In genomic region chr8:114369038-114369976, GRCm38 (mm10) we compare ENCODE assay signal across 8 mouse cellular contexts. TPM values are rescaled to one million over a fixed set of nuclear protein-coding genes. Genes with fewer than 3 reads are reported as not detected.
DNase-seq lines count a peak whose midpoint lies in the region; ATAC-seq and TF ChIP-seq lines count a peak whose summit lies in the region.

No protein-coding gene starts in this region.

- H3K36me3 ChIP-seq in ES-Bruce4 (ENCODE audit: control insufficient read depth, insufficient read depth, low read length, poor library complexity, severe bottlenecking) = no peaks in the 10 kb centered on the region
- H3K36me3 ChIP-seq in forebrain, embryonic 15.5 days = no peaks in the 10 kb centered on the region
- no peaks in the 10 kb centered on the region for H3K36me3 ChIP-seq in lung, embryonic 16.5 days (ENCODE audit: control insufficient read depth, insufficient read depth, low read length)

- TF ChIP-seq POLR2A in ES-Bruce4 (IDR thresholded peaks at IDR 0.05; ENCODE audit: insufficient read depth, low read length) = no peak

- 39% methylated on average over 27 of the region's 27 CpGs for WGBS in forebrain, embryonic 15.5 days
- 34% methylated on average over 27 of the region's 27 CpGs for WGBS in lung, embryonic 16.5 days

- no peaks in the 10 kb centered on the region for H3K4me1 ChIP-seq in ES-Bruce4 (ENCODE audit: control insufficient read depth, insufficient read depth, low read length)
- H3K4me1 ChIP-seq in forebrain, embryonic 15.5 days = peaks cover 5% of the 10 kb centered on the region; the same call in 1 of the 2 replicates
- peaks cover 3% of the 10 kb centered on the region; the same call in 1 of the 2 replicates for H3K4me1 ChIP-seq in lung, embryonic 16.5 days (replicated peaks; ENCODE audit: control insufficient read depth, insufficient read depth, low read length)

- H3K27me3 ChIP-seq in ES-Bruce4 (ENCODE audit: control insufficient read depth, insufficient read depth, low read length, poor library complexity, severe bottlenecking) = no peaks in the 10 kb centered on the region; the same call in 1 of the 2 replicates
- no peaks in the 10 kb centered on the region for H3K27me3 ChIP-seq in forebrain, embryonic 15.5 days
- H3K27me3 ChIP-seq in lung, embryonic 16.5 days (ENCODE audit: control insufficient read depth, insufficient read depth, low read depth, low read length) = no peaks in the 10 kb centered on the region

- TF ChIP-seq CTCF in ES-Bruce4 (IDR thresholded peaks at IDR 0.05; ENCODE audit: low read depth, low read length) = peak; percentile 93

- H3K9me3 ChIP-seq in ES-Bruce4 (replicated peaks; ENCODE audit: control insufficient read depth, insufficient read depth, low read length, poor library complexity, severe bottlenecking) = no peaks in the 10 kb centered on the region; the same call in 1 of the 2 replicates
- H3K9me3 ChIP-seq in forebrain, embryonic 15.5 days = no peaks in the 10 kb centered on the region
- no peaks in the 10 kb centered on the region for H3K9me3 ChIP-seq in lung, embryonic 16.5 days (ENCODE audit: control insufficient read depth, low read length)

- peak; percentile 43 for DNase-seq in c-Kit-positive CD71-positive TER-119-positive erythroid progenitor cells, embryonic 14.5 days (ENCODE audit: low spot score)
- peak; percentile 66 to 80 for DNase-seq in heart, postnatal 14 days
- peak; percentile 54 to 85 for DNase-seq in layer of hippocampus, adult 8-10 months (ENCODE audit: low spot score in 2 of 2)
- peak; percentile 45 for DNase-seq in retina, adult 2 months (ENCODE audit: low read depth, low spot score)
- DNase-seq in thymus, postnatal 25 days = peak; percentile 60

- H3K27ac ChIP-seq in ES-Bruce4 (ENCODE audit: insufficient read depth, low read length) = no peak overlapping the region
- no peak overlapping the region for H3K27ac ChIP-seq in forebrain, embryonic 15.5 days (replicated peaks)
- H3K27ac ChIP-seq in lung, embryonic 16.5 days (ENCODE audit: low read length) = no peak overlapping the region

- no peak for ATAC-seq in forebrain, embryonic 15.5 days (replicated peaks)
- no peak; the same call in 1 of the 2 replicates for ATAC-seq in lung, embryonic 16.5 days (ENCODE audit: low read depth)

- TF ChIP-seq EP300 in ES-Bruce4 (IDR thresholded peaks at IDR 0.05; ENCODE audit: insufficient read depth, low read depth, low read length) = no peak

- H3K9ac ChIP-seq in ES-Bruce4 (ENCODE audit: low read depth, poor library complexity, severe bottlenecking) = no peak overlapping the region
- H3K9ac ChIP-seq in forebrain, embryonic 15.5 days (replicated peaks) = no peak overlapping the region
- H3K9ac ChIP-seq in lung, embryonic 16.5 days (ENCODE audit: low read length) = no peak overlapping the region

- peak overlapping the region; percentile 23 for H3K4me2 ChIP-seq in forebrain, embryonic 15.5 days (replicated peaks)
- peak overlapping the region; percentile 29 for H3K4me2 ChIP-seq in lung, embryonic 16.5 days (ENCODE audit: low read depth, low read length)

- no peak overlapping the region for H3K4me3 ChIP-seq in ES-Bruce4 (ENCODE audit: low read depth, low read length)
- no peak overlapping the region for H3K4me3 ChIP-seq in forebrain, embryonic 15.5 days
- no peak overlapping the region for H3K4me3 ChIP-seq in lung, embryonic 16.5 days (ENCODE audit: low read length)

- intact Hi-C loops in heart, postnatal 14 days (cut with DNase I) = loop anchor here (1.0 kb wide), 2 partner anchors 288 to 708 kb away; no protein-coding TSS in a partner anchor

RNA-seq across cellular contexts. Expression of gene Clec3a, which starts 48.6 kb away (rescaled TPM):
- not detected in 2 replicates for polyA plus RNA-seq in ES-Bruce4 (2011; ENCODE audit: insufficient read depth, insufficient read length, low read depth, missing spikeins)
- not detected in 2 replicates for polyA plus RNA-seq in forebrain, embryonic 15.5 days (2015; fragmentation: Nextera tagmentation; extraction: Ambion mirVana)
- not detected for total RNA-seq in heart, postnatal 14 days (2021)
- not detected for total RNA-seq in layer of hippocampus, adult 8-10 months (2022)
- polyA plus RNA-seq in lung, embryonic 16.5 days (2015; fragmentation: Nextera tagmentation; extraction: Ambion mirVana) = 0.38 and 0.92 TPM in 2 replicates
